Mouse (Mus musculus) cerebellum, adult 9-11 months (tissue): ENCODE data around the gene Ccin.

Source experiments
- DNase-seq: peaks from one replicate; pipeline ENCODE4 v3.0.0; 2022

Ccin gene

DNA sequence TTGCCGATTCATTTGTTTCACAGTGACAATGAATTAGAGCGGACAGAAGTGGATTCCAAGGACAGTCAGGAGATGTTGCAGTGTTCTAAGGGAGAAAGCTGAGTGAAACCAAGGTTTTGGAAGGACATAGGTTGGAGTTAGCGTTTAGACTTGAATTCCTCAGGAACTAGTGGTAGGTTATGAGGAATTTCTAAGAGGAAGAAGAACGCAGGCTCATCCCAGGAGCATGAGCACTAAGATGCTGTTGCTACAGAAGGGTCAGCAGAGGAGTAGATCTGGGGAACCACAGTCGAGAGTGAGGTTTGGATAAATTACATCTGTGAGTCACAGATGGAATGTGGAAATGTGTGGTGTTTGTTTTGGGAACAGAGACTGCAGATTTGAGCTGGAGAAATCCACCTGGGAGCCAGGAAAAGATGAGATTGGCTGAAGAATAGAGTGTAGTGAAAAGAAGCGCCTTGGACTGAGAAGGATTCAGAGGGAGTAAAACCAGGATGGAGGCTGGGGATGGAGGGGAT lies 7.0 kb upstream of the Ccin start:
- no peak for DNase-seq

DNA sequence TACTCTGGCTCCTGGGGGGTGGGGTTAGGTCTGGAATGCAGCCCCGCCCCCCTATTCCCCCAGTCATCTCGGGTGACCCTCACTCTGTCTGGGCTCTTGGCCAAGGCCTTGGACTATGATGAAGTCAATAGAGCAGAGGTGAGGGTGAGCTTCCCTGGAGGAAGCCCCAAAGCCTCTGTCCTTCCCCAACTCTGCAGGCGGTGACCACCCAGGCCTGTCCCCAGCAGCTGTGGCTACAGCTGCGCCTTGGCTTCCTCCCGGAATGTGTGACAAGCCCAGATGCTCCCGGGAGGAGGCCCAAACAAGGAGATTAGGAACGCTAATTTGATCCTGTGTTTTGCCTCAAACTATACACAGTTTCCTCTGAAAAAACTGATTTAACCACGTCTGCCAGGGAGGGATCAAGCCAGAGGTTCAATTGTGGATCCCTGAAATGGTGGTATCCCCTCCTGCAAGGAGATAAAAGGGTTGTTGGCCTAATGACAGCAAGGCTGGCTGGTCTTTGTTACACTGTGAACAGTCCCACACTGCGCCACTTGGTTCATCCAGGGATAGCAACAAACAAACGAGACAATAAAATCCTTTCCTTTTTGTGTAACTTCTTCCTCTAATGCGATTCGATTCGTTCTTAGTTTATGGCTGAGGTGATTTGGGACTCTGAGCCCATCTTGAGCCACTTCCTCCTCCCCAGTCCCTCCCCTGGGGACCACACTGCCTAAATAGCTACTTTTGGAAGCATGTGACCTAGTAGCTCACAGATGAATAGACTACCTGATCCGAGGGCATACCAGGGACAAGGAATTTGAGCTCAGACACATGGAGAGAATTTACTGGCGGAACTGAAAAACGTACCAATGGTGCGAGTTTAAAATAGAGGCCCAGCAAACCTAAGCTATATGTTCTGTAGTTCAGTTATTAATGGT lies 4.5 kb upstream of the Ccin start:
- no peak for DNase-seq

GRCm38 (mm10) chr4:43979746-43980145 lies 3.5 kb upstream of the Ccin start:
- peak; percentile 82 for DNase-seq

- DNase-seq: no peak
Measured at GRCm38 (mm10) chr4:43980236-43980635, 3.0 kb upstream of the Ccin start.

DNA sequence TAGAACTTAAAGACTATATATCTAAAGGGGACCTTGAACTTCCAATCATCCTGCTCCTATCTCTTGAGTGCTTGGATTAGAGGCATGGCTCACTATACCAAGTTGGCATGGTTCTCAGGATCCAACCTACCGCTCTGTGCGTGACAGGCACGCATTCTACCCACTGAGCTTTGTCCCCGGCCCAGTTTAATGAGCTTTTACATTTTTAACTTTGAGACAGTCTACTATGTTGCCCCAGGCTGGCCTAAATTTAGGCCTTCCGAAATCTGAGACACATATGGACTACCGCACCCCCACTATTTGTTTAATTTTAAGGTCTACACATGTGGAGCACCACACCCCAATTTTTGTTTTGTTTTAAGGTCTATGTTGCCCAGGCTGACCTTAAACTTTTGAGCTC lies 2.4 kb upstream of the Ccin start:
- no peak for DNase-seq

GRCm38 (mm10) chr4:43981251-43981650 lies 2.0 kb upstream of the Ccin start:
- DNase-seq: no peak

DNA sequence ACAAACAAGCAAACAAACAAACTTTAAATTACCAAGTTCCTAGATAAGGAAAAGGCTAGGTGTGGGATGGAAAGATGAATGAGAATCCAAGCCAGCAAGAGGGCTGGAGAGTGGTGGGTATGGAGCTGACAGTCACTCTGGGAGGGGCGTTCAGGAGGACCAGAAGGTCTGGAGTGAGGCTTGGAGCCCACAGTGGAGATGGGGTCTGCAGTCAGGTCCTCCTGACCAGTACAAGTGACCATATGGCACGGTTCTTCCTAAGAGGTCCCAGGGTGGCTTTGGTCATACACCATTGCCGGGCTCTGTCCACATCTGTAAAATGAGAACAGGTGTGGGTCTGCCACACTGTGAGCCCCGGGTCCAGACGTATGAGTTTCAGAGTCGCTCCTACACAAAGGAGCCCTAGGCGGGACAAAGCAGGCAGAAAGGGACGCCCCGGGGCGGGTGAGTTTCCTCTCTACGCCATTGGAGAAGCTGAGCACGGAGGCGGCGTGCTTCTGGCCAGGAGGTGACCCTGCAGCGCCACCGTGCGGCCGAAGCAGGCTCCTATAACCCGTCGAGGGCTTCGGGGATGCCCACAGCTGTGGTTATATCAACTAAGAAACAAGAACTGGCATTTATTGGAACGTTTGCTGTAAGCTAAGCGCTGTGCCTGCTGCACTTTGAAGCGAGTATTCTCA lies 1.1 kb upstream of the Ccin start:
- DNase-seq: peak; percentile 72

DNA sequence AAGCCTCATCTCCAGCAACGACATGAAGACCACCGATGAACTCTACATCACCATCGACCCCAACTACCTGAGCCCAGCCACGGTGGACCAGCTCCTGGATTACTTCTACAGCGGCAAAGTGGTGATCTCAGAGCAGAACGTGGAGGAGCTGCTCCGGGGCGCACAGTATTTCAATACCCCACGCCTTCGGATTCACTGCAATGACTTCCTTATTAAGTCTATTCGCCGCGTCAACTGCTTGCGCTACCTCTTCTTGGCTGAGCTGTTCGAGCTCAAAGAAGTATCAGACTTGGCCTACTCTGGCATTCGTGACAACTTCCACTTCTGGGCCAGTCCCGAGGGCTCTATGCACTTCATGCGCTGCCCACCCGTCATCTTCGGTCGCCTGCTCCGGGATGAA lies 473 bp downstream of the Ccin start:
- no peak for DNase-seq

DNA sequence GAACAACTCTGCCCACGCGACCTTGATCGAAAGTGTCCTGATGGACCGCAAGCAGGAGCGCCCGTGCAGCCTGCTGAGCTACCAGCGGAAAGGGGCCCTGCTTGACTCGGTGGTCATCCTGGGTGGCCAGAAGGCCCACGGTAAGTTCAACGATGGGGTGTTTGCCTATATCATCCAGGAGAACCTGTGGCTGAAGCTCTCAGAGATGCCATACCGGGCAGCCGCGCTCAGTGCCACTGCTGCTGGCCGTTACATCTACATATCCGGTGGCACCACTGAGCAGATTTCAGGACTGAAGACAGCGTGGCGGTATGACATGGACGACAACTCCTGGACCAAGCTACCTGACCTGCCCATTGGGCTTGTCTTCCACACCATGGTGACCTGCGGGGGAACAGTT lies 1.0 kb downstream of the Ccin start:
- no peak for DNase-seq

GRCm38 (mm10) chr4:43988976-43989375 lies 5.7 kb downstream of the Ccin start:
- no peak for DNase-seq

DNA sequence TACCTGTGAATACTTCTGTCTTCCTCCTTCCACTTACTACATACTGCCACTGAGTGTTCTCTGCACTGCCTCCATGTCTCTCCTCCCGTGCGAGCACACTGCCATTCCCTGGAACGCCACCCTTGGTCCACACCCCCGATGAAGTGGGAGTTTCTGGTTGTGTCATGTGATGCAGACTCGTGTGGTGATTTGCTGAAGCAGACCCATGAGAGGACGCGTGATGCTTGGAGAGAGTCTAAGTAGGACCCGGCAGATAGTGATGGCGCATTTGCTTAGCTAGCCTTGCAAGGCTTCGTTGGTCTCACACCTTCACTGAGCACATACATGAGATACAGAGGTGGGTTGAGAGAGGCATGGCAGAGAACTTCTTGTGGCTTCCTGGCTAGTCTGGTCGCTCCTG lies 9.8 kb downstream of the Ccin start:
- no peak for DNase-seq

GRCm38 (mm10) chr4:43994342-43994741 lies 11.1 kb downstream of the Ccin start:
- DNase-seq: no peak

DNA sequence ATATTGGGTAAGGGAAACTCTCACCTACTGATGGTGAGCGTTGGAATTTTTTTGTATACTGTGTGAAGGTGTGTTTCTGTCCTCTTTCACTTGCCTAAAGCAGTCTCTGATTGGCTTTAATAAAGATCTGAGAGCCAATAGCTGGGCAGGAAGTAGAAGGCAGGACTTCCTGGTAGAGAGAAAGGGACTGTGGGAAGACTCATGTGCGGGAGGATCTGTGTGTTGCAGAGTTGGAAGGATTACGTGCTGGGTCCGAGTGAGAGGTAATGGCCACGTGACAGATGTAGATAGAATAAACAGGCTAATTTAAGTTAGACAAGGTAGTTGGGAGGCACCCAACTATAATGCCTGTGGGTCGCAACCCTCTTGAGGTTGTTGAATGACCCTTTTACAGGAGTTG lies 20.3 kb downstream of the Ccin start:
- DNase-seq: no peak

DNA sequence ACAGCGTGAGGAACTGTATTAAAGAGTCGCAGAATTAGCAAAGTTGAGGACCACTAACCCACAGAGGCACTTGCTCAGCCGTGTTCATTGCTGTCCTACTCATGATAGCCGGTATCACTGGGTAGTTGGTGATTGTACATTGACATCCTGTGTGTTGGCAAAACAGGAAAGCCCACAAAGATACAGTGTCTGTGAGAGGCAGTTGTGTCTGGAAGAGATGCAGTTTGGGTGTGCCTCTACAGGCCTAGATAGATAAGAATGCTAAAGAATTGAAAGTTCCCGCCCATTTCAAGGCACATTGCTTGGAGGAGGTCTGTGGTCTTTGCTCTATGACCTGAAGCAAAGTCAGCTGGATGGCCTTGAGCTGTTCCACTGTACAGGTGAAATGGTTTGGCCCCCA lies 20.8 kb downstream of the Ccin start, which contains the start of gene Clta:
Clta (plus strand) TSS at position 327 of the 400 bp plus-strand sequence.
- DNase-seq: no peak

GRCm38 (mm10) chr4:44004623-44005409 lies 21.5 kb downstream of the Ccin start:
- DNase-seq: no peak

GRCm38 (mm10) chr4:44010176-44010575 lies 26.9 kb downstream of the Ccin start:
- DNase-seq: no peak

GRCm38 (mm10) chr4:44010893-44011292 lies 27.6 kb downstream of the Ccin start:
- no peak for DNase-seq

- no peak for DNase-seq
Measured at GRCm38 (mm10) chr4:44011799-44012198, 28.5 kb downstream of the Ccin start.

- peak; percentile 97 for DNase-seq
Measured at GRCm38 (mm10) chr4:44012376-44013367, 29.4 kb downstream of the Ccin start.

GRCm38 (mm10) chr4:44013391-44014070 lies 30.2 kb downstream of the Ccin start:
- no peak for DNase-seq

GRCm38 (mm10) chr4:44016071-44016470 lies 32.8 kb downstream of the Ccin start:
- no peak for DNase-seq
